Mouse (Mus musculus) thymus, postnatal 14 days (tissue): ENCODE measurements around the gene 0610037L13Rik.

Experiments used
- DNase-seq: peaks from one replicate; pipeline ENCODE4 v3.0.0; 2021

0610037L13Rik gene

GRCm38 (mm10) chr4:107921152-107921695 lies 31.6 kb downstream of the 0610037L13Rik start:
- no peak for DNase-seq

- DNase-seq = no peak
Measured at GRCm38 (mm10) chr4:107921952-107922351, 32.3 kb downstream of the 0610037L13Rik start.

GRCm38 (mm10) chr4:107923145-107923802 lies 33.7 kb downstream of the 0610037L13Rik start, which contains the start of gene Cpt2:
Gene Cpt2, minus strand, starts transcription at chr4:107923610.
- peak; percentile 94 for DNase-seq

GRCm38 (mm10) chr4:107923803-107924194 lies 34.2 kb downstream of the 0610037L13Rik start:
- DNase-seq = no peak

- no peak for DNase-seq
Measured at GRCm38 (mm10) chr4:107928269-107928668, 38.7 kb downstream of the 0610037L13Rik start.

- DNase-seq = no peak
Measured at GRCm38 (mm10) chr4:107928726-107929125, 39.1 kb downstream of the 0610037L13Rik start.

- DNase-seq = no peak
Measured at GRCm38 (mm10) chr4:107931453-107931852, 41.8 kb downstream of the 0610037L13Rik start.

GRCm38 (mm10) chr4:107933239-107933638 lies 43.6 kb downstream of the 0610037L13Rik start:
- no peak for DNase-seq

GRCm38 (mm10) chr4:107935254-107935653 lies 45.6 kb downstream of the 0610037L13Rik start:
- no peak for DNase-seq

GRCm38 (mm10) chr4:107937338-107937737 lies 47.7 kb downstream of the 0610037L13Rik start:
- DNase-seq = peak; percentile 72

- DNase-seq = no peak
Measured at GRCm38 (mm10) chr4:107938124-107938523, 48.5 kb downstream of the 0610037L13Rik start.

- DNase-seq = no peak
Measured at GRCm38 (mm10) chr4:107942741-107943140, 53.1 kb downstream of the 0610037L13Rik start.

- no peak for DNase-seq
Measured at GRCm38 (mm10) chr4:107944141-107944540, 54.5 kb downstream of the 0610037L13Rik start.
